Mouse (Mus musculus): ENCODE data around the gene Tmigd1.
A peak's percentile ranks its signal among the peaks of the same experiment; 100 is the strongest.
"Not testable (repeated sequence)": the region's sequence is repeated elsewhere in the genome, so short reads cannot be mapped to it uniquely, and the experiment has no call there.

The Tmigd1 gene

DNA sequence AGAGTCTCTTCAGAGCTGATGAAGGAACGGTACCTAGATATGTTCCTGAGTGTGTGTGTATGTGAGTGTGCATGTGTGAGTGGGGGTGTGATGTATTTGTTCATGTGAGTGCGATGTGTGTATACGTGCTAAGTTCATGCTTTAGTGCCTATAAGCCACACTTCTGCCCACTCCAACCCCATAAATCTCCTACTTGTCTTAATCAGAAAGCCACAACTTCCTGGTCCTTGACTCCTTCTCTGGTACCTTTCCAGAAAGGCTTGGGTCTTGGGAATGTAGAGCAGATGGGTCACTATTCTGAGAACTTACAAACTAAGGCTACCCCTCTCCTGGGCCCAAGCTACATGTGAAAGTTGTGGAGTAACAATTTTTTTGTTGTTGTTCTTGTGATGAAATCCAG lies 3.2 kb upstream of the Tmigd1 start:
- DNase-seq (ENCODE audit: low read depth, low spot score): no peak

DNA sequence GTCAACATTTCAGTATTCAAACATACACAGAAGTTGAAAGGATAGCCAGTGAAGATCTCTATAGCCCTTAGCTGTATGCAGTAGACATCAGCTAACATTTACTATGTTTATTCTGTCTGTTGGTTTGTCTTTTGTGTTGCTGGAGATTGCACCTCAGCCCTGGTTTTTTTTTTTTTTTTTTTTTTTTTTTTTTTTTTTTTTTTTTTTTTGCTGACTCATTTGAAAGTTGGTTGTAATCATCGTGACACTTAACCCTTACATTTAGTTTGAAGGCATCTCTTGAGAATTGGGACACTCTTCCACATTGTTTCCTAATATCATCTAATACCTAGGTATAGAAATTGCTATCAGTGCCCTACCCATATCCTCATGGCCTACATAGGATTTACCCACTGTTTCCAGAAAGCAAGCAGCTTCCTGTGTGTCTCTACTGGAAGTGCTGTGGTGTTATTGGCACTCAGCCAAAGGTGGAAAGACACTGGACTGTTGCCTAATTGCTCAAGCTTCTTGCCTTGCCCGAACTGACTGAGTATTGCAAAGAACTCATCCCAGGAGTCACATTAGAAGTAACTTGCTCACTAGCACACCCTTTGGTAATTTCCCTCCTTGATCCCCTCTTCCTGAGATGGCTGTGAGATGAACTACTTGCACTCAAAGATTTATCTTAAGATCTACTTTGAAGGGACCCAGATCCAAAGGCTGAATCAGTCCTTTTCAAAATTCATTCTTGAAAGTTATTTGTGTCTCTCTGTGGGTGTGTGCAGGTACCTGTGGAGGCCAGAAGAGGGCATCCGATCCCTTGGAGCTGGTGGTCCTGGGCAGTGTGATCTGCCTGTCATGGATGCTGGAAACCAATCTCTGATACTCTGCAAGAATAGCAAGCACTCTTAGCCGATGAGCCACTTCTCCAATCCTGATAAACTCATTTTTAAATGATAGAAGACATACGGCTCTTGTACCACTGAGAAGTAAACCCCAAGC lies 1.9 kb upstream of the Tmigd1 start:
- DNase-seq (ENCODE audit: low read depth, low spot score): no peak

DNA sequence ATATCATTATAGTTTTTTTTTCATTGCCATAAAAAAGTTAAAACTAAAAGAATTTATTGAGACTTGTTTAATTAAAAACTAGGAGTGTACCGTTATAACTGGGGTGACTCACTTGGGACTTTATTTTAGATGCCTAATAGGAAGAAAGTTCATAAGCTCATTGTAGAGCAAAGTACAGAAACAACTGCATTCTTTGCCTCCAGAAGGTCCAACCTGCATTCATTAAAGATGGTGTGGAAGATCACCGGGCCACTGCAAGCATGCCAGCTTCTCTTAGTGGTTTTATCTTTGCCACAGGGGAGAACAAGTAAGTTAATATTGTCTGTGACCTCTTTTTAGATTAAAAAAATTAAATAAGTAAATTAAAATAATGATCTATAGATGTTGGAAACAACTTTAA lies 2.4 kb downstream of the Tmigd1 start:
- DNase-seq (ENCODE audit: low read depth, low spot score): no peak

DNA sequence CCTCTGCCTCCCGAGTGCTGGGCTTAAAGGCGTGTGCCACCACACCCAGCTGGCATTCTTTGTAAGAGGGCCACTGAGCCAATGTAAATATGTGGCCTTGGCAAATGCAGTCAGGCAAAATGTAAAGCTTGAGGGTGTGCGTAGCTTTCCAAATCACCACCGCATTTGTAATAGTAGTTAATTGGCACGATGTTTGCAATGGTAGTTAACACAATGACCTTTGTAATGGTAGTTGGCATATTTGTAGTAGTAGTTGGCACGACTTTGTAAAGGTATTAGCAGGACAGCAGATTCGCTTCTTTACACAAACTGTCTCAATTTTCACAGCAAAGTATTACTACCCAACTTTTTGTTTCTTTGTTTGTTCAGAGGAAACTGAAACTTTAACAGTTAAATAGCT lies 6.7 kb downstream of the Tmigd1 start:
- DNase-seq (ENCODE audit: low read depth, low spot score): no peak

DNA sequence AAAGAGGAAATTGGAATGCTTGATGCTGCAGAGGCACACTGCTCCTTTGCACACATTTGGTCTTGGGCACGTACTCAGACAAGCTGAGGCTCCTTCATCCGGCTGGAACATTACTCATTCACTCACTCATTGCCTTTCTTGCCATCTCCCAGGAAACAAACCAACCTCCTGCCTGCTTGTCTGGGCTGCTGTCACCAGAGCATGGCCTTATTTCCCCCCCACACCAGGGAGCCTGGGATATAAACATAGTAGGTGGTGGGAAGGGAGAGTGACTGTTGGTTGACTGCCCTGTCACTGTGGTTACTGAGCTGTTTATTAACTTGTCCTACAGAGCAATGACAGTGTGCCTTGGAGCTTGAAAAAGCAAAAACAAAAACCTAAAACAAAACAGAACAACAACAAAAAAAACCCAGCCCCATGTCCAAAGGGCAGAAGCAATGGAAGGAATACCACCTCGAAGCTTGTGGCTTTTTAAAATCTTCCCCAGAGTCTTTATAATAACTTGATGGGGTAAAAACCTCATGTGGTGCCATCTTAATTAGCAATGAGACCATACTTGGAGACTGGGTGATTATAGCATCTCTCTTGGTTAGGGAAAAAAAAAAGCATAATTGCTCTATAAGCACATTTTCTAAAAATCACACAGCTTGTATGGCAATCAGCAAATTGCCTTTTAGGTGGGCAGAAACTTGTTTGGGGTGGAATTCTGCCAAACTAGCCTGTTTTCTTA lies 9.5 kb downstream of the Tmigd1 start:
- peak; percentile 28 for DNase-seq (ENCODE audit: low read depth, low spot score)

DNA sequence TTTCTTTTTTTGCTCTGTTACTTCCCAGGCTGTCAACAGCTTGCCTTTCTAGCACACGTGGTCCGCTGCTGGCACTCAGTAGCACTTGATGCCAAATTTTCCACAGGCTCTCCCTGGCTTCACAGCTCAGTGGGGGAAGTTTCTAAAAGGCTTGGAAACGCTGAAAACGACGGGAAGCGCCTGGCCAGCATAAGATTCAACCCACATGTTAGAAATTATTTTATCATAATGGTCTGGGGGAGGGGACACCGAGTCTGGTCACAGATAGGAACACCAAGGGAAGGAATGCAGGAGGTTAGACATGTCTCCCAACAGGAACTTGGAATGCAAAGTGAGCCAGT lies 10.1 kb downstream of the Tmigd1 start:
- DNase-seq (ENCODE audit: low read depth, low spot score): peak; percentile 72

DNA sequence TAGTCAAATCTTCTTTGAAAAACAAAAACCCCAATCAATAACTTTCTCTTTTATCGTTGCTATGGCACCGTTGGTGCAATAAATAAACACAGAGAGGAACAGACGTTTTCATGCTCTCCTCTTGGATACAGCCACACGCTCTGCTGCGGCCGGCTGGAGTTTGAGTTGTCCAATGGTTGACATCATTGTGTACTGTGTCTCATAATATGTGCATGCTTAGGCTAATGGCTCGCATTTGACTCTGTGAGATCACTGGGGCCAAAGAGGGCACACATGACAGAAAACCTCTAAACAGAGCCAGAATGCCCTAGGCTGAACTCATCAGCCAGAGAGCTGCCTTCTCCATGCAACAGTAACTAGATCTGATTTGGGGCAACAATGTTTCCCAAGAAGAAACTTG lies 12.4 kb downstream of the Tmigd1 start:
- no peak for DNase-seq (ENCODE audit: low read depth, low spot score)

DNA sequence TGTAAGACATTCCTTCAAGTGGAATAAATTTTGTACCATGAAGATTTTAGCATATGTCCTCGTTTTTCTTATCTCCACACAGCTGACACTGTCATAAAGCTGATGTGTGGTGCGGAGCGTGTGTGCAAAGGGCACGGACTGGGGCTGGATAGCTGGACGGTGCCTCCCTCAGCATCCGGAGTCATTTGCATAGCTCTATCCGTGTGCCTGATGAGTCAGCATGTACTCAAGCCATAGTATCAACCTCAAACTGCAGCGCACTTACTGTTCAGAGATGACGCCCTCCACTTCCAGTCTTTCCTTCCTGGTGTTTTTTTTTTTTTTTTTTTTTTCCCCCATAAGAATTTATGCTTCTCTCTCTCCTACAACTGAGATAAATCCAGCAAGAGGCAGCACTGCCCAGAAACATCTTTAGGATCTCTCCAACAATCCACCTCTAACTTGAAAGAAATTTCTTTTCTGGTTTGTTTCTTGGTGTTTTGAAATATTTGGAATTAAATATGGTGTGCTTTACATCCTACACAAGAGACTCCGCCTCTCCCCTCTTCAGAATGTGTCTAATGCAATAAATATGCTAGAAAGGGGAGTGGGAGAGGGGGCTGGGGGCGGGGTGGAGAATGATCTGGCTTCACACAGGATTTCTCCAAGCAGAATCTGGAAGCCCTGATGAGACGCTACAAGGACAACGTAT lies 14.7 kb downstream of the Tmigd1 start:
- DNase-seq (ENCODE audit: low read depth, low spot score): no peak

DNA sequence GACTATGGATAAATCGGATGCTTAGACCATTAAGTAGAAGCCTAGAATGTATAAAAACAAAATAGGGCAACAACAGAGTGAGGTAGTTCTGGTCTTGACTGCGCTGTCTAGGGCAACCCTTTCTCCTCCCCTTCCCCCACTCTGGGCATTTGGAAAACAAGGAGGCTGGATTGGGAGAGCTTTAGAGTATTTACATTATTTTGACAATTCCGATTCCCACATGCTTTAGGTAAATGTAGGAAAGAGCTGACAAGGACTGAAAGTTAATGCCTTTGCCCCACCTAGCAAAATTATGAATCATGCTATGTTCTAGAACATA lies 15.2 kb downstream of the Tmigd1 start:
- no peak for DNase-seq (ENCODE audit: low read depth, low spot score)

DNA sequence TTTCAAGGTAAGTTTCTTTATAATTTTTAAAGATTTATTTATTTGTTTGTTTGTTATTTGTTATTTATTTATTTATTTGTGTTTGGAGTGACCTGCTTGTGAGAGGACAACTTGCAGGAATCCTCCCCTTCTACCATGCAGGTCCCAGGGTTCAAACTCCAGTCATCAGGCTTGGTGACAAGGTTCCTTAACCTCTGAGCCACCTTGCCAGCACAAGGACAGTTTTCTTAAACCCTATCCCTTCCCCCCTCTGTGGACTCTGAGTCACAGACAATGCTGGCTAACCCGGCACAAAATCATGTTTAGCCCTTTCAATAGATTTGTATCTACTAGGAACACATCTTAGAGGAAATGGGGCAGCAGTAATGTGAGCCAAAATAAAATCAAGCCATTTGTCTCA lies 18.6 kb downstream of the Tmigd1 start:
- DNase-seq (ENCODE audit: low read depth, low spot score): no peak

DNA sequence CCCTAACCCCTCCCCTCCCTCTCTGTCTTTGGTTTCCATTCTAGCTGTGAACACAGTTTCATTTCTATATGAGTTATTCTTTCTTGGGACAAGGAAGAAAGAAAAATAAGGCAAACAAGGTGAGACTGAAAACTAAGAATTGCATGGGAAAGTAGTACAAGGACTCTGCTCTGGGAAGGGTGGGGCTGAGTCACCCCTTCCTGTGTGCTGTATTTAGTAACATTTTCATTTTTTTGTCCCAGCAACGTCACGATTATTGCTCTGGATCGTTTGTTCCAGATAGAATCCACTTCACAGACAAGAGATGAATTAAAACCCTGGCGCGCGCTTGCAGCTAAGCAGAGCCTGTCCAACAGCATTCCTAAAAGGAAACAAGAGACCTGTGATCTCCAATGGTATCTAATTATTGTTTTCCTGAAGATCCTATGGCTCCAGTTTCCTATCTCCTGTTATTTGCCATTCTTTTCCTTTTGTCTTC lies 22.8 kb downstream of the Tmigd1 start, which contains the start of gene Blmh:
Gene Blmh (plus strand): TSS at position 51 of the 478 bp plus-strand sequence.
- no peak for DNase-seq (ENCODE audit: low read depth, low spot score)

DNA sequence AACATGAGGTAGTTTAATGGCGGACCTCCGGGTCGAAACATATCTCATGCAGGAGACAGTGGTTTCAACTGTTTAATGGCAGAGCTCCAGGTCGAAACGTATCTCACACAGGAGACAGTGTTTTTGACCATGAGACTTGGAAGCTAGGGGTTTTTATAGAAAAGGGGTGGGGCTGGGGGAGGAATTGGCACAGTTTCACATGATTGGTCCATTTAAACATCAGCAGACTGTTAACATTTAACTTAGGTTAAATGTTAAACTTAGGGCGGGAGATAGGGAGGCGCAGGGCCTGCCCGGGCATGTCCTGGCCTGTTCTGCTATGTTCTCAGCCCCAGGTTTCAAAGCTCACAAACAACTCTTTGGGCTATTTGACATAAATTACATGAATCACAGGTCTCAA lies 26.6 kb downstream of the Tmigd1 start:
- DNase-seq (ENCODE audit: low read depth, low spot score): not testable (repeated sequence)

DNA sequence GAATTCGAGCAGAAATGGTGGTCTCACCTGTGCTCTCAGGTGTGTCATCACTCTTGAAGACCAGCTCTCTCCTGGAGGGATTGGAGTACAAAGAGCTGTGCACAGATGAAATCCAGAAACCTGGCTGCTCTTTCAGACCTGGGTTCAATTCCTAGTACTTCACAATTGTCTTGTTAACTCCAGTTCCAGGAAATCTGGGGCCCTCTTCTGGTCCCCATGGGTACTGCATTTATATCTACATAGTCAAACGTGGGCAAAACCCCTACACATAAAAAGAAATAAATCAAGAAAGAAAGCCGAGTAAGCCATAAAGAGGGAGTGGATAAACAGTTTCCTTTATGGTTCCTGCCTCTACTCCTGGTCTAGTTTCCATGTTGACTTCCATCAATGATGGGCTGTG lies 31.2 kb downstream of the Tmigd1 start:
- DNase-seq (ENCODE audit: low read depth, low spot score): no peak

DNA sequence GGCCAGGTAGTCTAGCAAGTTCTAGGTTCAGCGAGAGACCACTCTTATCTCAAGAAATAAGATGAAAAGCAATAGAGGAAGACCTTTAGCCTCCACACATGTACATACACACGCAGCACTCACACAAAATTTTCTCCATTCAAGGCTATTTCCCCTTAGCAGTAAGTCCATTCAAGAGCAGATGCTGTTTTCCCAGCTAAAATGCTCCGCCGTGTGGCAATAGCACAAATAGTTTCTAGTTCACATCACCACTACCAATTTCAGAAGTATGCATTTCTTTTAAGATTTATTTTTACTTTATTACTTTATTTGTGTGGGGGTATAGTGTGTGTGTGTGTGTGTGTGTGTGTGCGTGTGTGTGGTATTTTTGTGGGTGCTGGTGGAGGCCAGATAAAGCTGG lies 34.6 kb downstream of the Tmigd1 start:
- no peak for DNase-seq (ENCODE audit: low read depth, low spot score)

DNA sequence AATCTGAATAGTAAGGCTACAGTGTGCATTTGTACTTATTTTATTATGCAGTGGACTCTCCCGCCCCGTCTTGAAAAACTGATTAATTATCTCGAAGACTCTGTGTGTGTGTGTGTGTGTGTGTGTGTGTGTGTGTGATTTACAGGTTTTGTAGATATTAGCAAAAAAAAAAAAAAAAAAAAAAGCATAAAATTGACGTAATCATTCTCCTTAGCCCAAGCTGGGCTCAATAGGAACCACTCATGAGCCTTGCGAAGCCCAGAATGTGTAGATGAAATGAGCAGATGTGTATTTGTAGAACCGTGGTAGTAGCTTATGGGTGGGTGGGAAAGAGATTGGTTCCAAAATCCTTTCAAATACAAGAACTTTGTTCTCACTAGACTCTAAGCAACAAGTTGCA lies 42.9 kb downstream of the Tmigd1 start:
- no peak for DNase-seq (ENCODE audit: low read depth, low spot score)

DNA sequence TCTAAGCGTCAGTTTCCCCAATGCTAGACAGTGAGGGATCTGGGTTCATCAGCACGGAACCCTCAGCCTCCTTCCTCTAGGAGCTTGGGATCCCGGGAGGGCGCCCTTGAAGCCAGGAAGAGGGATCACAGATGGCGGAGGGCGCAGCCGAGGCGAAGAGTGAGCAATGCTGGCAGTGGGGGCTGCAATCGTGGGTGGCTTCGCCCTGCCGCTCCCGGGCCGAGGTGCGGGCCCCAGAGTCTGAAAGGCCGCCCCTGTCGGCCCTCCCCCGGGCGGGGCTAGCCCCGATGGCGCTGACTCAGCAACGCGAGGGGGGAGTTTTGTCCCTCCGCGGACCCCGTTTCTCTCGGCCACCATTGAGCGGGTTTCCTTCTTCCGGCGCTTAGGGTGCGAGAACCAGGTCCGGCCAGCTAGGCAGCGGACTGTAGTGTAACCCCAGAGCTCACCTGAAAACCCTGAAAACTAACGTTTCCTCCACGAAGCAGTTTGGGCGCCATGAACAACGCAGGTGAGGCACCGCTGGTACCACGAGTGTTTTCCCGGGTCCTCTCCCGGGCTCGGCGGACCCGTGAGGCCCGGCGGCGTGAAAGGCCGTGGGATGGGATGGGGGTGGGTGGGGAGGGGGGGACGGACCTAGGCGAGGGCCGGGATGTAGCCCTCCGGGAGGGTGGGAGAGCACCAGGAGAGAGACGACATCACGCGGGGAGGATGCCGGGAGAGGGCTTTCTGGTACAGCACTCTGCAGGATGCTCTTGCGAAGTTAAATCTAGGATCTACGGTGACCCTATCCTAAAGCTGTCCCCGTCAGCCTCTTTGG lies 43.6 kb downstream of the Tmigd1 start:
- peak; percentile 66 for DNase-seq (ENCODE audit: low read depth, low spot score)

DNA sequence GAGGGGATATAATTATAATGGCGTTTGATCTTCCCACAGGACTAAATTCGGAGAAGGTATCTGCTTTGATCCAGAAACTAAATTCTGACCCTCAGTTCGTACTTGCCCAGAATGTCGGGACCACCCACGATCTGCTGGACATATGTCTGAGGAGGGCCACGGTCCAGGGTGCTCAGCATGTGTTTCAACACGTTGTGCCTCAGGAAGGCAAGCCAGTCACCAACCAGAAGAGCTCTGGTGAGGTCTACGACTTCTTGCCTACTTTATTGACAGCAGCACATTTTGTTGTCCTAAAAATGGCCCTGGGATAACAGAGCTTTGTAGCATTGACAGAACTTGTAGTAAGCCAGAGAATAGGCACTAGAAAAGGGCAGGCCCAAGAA lies 44.2 kb downstream of the Tmigd1 start:
- no peak for DNase-seq (ENCODE audit: low read depth, low spot score)

DNA sequence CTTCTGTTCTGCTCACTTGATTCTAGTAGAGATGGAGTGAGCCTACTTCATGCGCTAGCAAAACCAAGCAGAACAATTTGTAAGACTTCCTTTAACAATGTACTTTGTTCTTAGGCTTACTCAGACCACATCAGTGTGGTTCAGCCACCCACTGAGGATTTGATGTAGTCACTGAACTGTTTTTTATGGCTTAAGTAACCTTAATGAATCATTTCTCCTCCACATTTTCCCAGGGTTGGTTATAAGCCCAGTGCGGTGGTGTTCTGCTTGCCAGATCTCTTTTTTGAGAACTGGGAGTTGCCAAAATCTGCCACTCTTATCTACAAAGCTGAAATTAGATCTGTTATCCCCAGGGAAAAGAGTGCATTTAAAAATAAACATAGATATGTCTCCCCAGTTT lies 51.6 kb downstream of the Tmigd1 start:
- no peak for DNase-seq (ENCODE audit: low read depth, low spot score)

DNA sequence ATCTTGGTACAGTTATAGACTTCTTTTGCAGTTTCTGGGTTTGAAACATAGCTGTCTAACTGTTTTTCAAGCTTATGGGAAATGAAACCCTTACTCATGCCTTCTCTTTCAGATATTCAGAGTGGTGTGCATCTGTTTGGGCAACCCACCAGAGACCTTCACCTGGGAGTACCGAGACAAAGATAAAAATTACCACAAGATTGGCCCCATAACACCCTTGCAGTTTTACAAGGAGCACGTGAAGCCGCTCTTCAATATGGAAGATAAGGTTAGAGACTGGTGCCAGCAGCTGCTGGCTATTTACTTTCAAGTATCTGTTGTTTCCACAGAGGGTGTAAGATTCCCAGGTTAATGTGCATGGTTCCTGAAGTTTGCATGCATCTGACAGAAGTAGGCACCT lies 63.7 kb downstream of the Tmigd1 start:
- no peak for DNase-seq (ENCODE audit: low read depth, low spot score)
